Mouse (Mus musculus) heart, embryonic 10.5 days (tissue): ENCODE results near the gene Ippk. TPM values are rescaled to one million over a fixed set of nuclear protein-coding genes. Genes with fewer than 3 reads are reported as not detected.
A peak's percentile ranks its signal among the peaks of the same experiment; 100 is the strongest.

ENCODE experiments used
- DNase-seq: peaks from one replicate; pipeline ENCODE4 v3.0.0-alpha.2; 2017; ENCODE audit warnings: low spot score
- H3K27ac ChIP-seq: fragments of 300-500 bp; sonication (generic); 2 replicates; pipeline ENCODE4 v1.5.1; 2016; ENCODE audit warnings: mild to moderate bottlenecking
- H3K27me3 ChIP-seq: fragments of 300-500 bp; sonication (generic); 2 replicates; pipeline ENCODE4 v1.6.1; 2016; ENCODE audit warnings: mild to moderate bottlenecking; ENCODE audit not compliant: poor library complexity, insufficient read depth, severe bottlenecking
- H3K36me3 ChIP-seq: fragments of 300-500 bp; sonication (generic); 2 replicates; pipeline ENCODE4 v1.6.1; 2016; ENCODE audit warnings: mild to moderate bottlenecking, moderate library complexity
- H3K4me1 ChIP-seq: fragments of 300-500 bp; sonication (generic); 2 replicates; pipeline ENCODE4 v1.6.1; 2016; ENCODE audit warnings: mild to moderate bottlenecking
- H3K4me3 ChIP-seq: fragments of 300-500 bp; sonication (generic); 2 replicates; pipeline ENCODE4 v1.5.1; 2016; ENCODE audit warnings: mild to moderate bottlenecking, moderate library complexity
- H3K9me3 ChIP-seq: fragments of 300-500 bp; sonication (generic); 2 replicates; pipeline ENCODE4 v1.6.1; 2016; ENCODE audit warnings: mild to moderate bottlenecking, moderate library complexity
- WGBS: fragments of 180-500 bp; shearing (Covaris S2); methylation state at CpG from one replicate; pipeline ENCODE4 v1.1.7; 2016; 5-methylcytosine and 5-hydroxymethylcytosine counted together
- polyA plus RNA-seq: library from polyadenylated mRNA; unstranded; fragments of >200 nt; fragmentation: Nextera tagmentation; extraction: Ambion mirVana; gene quantifications from 2 replicates; pipeline ENCODE4 v1.2.1, GENCODE M21; 2016

Gene Ippk
- 15.8 and 18.5 TPM in 2 replicates for polyA plus RNA-seq

- WGBS, result under 1% methylated on average over 69 of the region's 69 CpGs
- Histone ChIP-seq H3K36me3 (no peaks in the 10 kb centered on the region), H3K9me3 (no peaks in the 10 kb centered on the region), H3K27me3 (peaks cover 5% of the 10 kb centered on the region; the same call in 1 of the 2 replicates), H3K4me1 (peaks cover 22% of the 10 kb centered on the region), H3K27ac (peak within 1 kb of the TSS; percentile 95), H3K4me3 (peak within 1 kb of the TSS; percentile 91)
- DNase-seq, result peak; percentile 99
Observed at GRCm38 (mm10) chr13:49420754-49421605, at the start of gene Ippk. Ippk (plus strand) TSS chr13:49421249.

- Histone ChIP-seq H3K4me3 (0 out of 2 replicates have a peak overlapping the region, but pooled peaks have one; percentile 15), H3K27me3 (no peaks in the 10 kb centered on the region), H3K9me3 (no peaks in the 10 kb centered on the region), H3K27ac (peak overlapping the region; percentile 79), H3K4me1 (peaks cover 62% of the 10 kb centered on the region), H3K36me3 (peaks cover 45% of the 10 kb centered on the region)
- DNase-seq, result no peak
- 31% methylated on average over 3 of the region's 3 CpGs for WGBS
Observed at GRCm38 (mm10) chr13:49371428-49371899, 49.6 kb upstream of the Ippk start.

DNA sequence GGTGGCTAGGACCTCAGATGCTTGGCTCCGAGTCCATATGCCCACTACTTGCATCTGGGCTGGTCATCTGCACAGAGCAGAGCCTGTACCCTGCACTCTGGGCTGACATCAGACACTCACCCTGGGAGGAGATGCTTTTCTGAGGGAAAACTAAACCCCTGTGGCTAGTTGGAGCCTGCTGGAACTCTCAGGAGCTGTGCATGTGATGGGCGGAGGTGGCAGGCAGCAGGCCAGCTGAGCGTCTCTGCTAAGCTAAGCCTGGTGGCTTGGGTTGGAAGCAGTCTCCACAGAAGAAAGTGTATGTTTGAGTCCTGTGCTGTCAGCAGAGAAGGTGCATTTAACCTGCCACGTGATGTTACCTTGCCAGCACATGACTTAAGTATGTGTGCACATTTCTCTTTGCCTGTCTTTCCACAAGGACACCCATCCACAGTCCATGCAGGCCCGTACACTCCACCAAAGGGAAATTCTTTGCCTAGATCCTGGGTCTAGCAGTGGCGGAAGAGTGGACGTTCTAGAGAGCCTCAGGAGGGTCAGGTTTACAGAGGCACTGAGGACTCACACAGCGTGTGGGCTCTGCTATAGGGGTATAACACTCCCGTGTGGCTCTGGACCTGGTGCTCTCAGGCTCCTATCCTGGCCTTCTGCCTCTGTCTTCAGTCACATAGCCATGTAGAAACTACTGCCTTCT, 48.5 kb upstream of the Ippk start:
- no peaks in the 10 kb centered on the region for H3K27me3 ChIP-seq
- peak overlapping the region; percentile 79; the same call in 1 of the 2 replicates for H3K27ac ChIP-seq
- WGBS, result 86% methylated on average over 9 of the region's 9 CpGs
- H3K36me3 ChIP-seq, result peaks cover 55% of the 10 kb centered on the region
- H3K9me3 ChIP-seq, result no peaks in the 10 kb centered on the region
- no peak overlapping the region for H3K4me3 ChIP-seq
- peaks cover 52% of the 10 kb centered on the region for H3K4me1 ChIP-seq
- no peak for DNase-seq

DNA sequence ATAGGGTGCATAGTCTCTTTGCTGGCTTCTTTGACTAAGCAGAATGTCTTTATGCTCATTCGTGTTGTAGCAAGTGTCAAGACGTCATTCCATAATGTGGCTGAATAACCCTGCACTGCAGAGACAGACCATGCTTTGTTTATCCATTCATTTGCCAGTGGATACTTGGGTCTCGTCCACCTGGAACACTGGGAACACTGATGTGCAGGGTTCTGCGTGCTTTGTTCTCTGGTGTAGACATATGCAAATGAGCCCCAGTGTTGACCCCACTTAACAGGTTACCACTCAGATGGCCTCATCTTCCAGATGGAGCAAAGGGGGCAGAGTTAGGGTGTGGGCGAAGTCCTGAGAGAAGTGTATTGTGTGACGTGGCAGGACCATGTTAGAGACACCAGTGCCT, 46.7 kb upstream of the Ippk start:
- peaks cover 40% of the 10 kb centered on the region for H3K4me1 ChIP-seq
- peaks cover 68% of the 10 kb centered on the region for H3K36me3 ChIP-seq
- H3K27me3 ChIP-seq, result no peaks in the 10 kb centered on the region
- WGBS, result 80% methylated on average over 6 of the region's 6 CpGs
- no peak overlapping the region for H3K27ac ChIP-seq
- no peak overlapping the region for H3K4me3 ChIP-seq
- no peaks in the 10 kb centered on the region for H3K9me3 ChIP-seq
- DNase-seq, result no peak

DNA sequence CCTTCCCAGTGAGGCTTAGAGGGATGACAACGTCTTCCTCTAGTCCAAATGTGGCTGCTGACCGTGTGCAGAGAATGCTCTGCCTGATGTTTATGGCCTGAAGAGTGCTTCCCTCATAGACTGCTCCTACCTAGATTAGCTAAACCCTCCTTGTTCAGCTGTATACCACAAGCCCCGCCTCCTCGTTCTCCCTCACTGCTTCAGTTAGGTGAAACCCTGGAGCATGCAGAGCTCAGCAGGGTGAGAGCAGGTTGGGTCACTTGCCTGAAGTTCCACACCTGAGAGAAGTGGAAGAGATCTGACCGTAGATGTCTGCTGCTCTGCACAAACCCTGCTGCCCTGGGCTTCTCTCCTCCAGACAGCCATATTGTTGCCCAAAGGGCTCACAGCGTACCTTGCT, 46.3 kb upstream of the Ippk start:
- H3K36me3 ChIP-seq, result peaks cover 68% of the 10 kb centered on the region
- H3K9me3 ChIP-seq, result no peaks in the 10 kb centered on the region
- H3K27ac ChIP-seq, result no peak overlapping the region
- 84% methylated on average over 6 of the region's 6 CpGs for WGBS
- no peak for DNase-seq
- H3K27me3 ChIP-seq, result no peaks in the 10 kb centered on the region
- H3K4me1 ChIP-seq, result peaks cover 36% of the 10 kb centered on the region
- H3K4me3 ChIP-seq, result no peak overlapping the region

GRCm38 (mm10) chr13:49377608-49378007, 43.4 kb upstream of the Ippk start:
- Histone ChIP-seq H3K27me3 (no peaks in the 10 kb centered on the region), H3K27ac (no peak overlapping the region), H3K4me1 (peaks cover 16% of the 10 kb centered on the region), H3K36me3 (peaks cover 88% of the 10 kb centered on the region), H3K9me3 (no peaks in the 10 kb centered on the region), H3K4me3 (no peak overlapping the region)
- no peak for DNase-seq
- 84% methylated on average over 6 of the region's 6 CpGs for WGBS

- Histone ChIP-seq H3K27me3 (no peaks in the 10 kb centered on the region), H3K4me1 (peaks cover 12% of the 10 kb centered on the region), H3K4me3 (no peak overlapping the region), H3K9me3 (no peaks in the 10 kb centered on the region), H3K36me3 (peaks cover 100% of the 10 kb centered on the region), H3K27ac (no peak overlapping the region)
- no peak for DNase-seq
- 93% methylated on average over 20 of the region's 20 CpGs for WGBS
Observed at GRCm38 (mm10) chr13:49379301-49379700, 41.7 kb upstream of the Ippk start.

GRCm38 (mm10) chr13:49381230-49381629, 39.8 kb upstream of the Ippk start:
- H3K4me1 ChIP-seq, result peaks cover 7% of the 10 kb centered on the region
- H3K4me3 ChIP-seq, result no peak overlapping the region
- H3K27me3 ChIP-seq, result no peaks in the 10 kb centered on the region
- peaks cover 97% of the 10 kb centered on the region for H3K36me3 ChIP-seq
- DNase-seq, result peak; percentile 92
- peak overlapping the region; percentile 37; the same call in 1 of the 2 replicates for H3K27ac ChIP-seq
- no peaks in the 10 kb centered on the region for H3K9me3 ChIP-seq
- whole genome bisulfite sequencing, result 18% methylated on average over 3 of the region's 3 CpGs

DNA sequence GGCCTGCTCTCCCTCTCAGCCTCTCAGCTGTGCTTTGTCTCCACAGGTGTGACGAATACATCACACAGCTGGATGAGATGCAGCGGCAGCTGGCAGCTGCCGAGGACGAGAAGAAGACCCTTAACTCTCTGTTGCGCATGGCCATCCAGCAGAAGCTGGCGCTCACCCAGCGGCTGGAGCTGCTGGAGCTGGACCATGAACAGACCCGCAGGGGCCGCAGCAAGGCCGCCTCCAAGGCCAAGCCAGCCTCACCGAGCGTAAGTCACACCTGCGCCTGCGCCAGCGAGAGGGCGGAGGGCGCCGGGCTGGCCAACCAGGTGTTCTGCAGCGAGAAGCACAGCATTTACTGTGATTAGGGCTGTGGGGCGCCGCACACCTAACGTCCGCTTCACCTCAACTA, 38.1 kb upstream of the Ippk start:
- Histone ChIP-seq H3K4me3 (no peak overlapping the region), H3K36me3 (peaks cover 88% of the 10 kb centered on the region), H3K27me3 (no peaks in the 10 kb centered on the region), H3K9me3 (no peaks in the 10 kb centered on the region), H3K4me1 (peaks cover 7% of the 10 kb centered on the region), H3K27ac (no peak overlapping the region)
- WGBS, result 94% methylated on average over 23 of the region's 23 CpGs
- DNase-seq, result no peak

GRCm38 (mm10) chr13:49384751-49385463, 36.1 kb upstream of the Ippk start:
- Histone ChIP-seq H3K4me1 (peaks cover 7% of the 10 kb centered on the region), H3K4me3 (no peak overlapping the region), H3K9me3 (no peaks in the 10 kb centered on the region), H3K27me3 (no peaks in the 10 kb centered on the region), H3K27ac (no peak overlapping the region), H3K36me3 (peaks cover 73% of the 10 kb centered on the region)
- WGBS, result 80% methylated on average over 16 of the region's 16 CpGs
- no peak for DNase-seq

DNA sequence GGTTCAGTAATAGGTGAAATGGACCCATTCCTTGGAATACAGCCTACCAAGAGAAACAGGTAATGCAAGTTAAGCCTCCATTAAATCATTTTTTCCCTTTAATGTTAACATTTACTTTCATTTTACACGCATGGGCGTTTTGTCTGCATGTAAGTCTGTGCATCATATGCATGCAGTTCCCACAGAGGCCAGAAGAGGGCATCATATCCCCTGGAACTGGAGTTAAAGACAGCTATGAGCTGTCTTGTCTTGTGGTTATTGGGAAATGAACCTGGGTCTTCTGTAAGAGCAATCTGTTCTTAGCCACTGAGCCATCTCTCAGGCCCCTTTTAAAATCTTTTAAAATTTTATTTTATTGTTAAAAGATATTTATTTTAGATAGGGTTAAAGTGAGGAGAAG, 29.7 kb upstream of the Ippk start:
- WGBS, result 92% methylated on average over 2 of the region's 2 CpGs
- no peak for DNase-seq
- no peaks in the 10 kb centered on the region for H3K27me3 ChIP-seq

DNA sequence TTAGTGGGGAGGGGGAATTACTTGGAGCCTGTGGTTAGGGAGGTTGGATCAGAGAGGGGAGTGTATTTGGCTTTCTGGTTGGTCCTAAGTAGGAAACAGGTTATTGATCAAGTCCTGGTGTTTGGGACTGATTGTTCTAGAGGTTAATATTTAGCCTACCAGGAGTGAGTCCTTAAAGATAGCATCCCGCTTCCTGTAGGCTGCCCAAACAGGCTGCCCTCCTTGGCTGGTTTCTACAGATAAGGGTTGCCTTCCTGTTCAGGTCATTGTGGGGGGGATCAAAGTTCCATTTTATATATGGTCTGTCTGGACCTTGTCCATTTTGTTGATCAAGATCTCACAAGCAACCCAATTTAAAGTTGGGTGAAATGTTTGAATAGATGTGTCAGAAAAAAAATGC, 27.5 kb upstream of the Ippk start:
- peaks cover 10% of the 10 kb centered on the region; the same call in 1 of the 2 replicates for H3K36me3 ChIP-seq
- H3K27ac ChIP-seq, result no peak overlapping the region
- WGBS, result 64% methylated on average over 1 of the region's 1 CpGs
- no peaks in the 10 kb centered on the region for H3K27me3 ChIP-seq
- no peaks in the 10 kb centered on the region for H3K9me3 ChIP-seq
- peaks cover 17% of the 10 kb centered on the region for H3K4me1 ChIP-seq
- no peak for DNase-seq
- no peak overlapping the region for H3K4me3 ChIP-seq

More for the DNA sequence above, 29.7 kb upstream of the Ippk start:
- no peak overlapping the region for H3K27ac ChIP-seq
- H3K4me3 ChIP-seq, result no peak overlapping the region
- peaks cover 13% of the 10 kb centered on the region for H3K4me1 ChIP-seq
- peaks cover 19% of the 10 kb centered on the region for H3K36me3 ChIP-seq
- no peaks in the 10 kb centered on the region for H3K9me3 ChIP-seq
